Mouse (Mus musculus) c-Kit-positive CD71-positive TER-119-positive erythroid progenitor cells, embryonic 14.5 days (primary cell): ENCODE measurements at regions not wholly inside any gene's neighbourhood (a gene's known extent, or its start where the extent isn't known, plus 50 kb on each side); places are given as distances from the start of the nearest gene placed in this dataset.

Experiments
- DNase-seq: peaks from one replicate; pipeline ENCODE4 v3.0.0-alpha.2; 2013; ENCODE audit warnings: low spot score

GRCm38 (mm10) chr7:115076781-115077180, 333.3 kb downstream of the Insc start:
- no peak for DNase-seq

- DNase-seq = no peak
These were observed 341.4 kb downstream of the Insc start for GRCm38 (mm10) chr7:115084711-115085380.

- no peak for DNase-seq
These were observed 343.3 kb downstream of the Insc start for GRCm38 (mm10) chr7:115086542-115087448.

GRCm38 (mm10) chr7:115092481-115093050, 349.1 kb downstream of the Insc start:
- DNase-seq = no peak

- DNase-seq = no peak
These were observed 362.5 kb downstream of the Insc start for GRCm38 (mm10) chr7:115106041-115106440.

GRCm38 (mm10) chr7:115112282-115112681, 368.8 kb downstream of the Insc start:
- no peak for DNase-seq

GRCm38 (mm10) chr7:115123283-115123682, 379.8 kb downstream of the Insc start:
- no peak for DNase-seq

GRCm38 (mm10) chr7:115129001-115129400, 385.5 kb downstream of the Insc start:
- DNase-seq = no peak

- no peak for DNase-seq
These were observed 387.9 kb downstream of the Insc start for GRCm38 (mm10) chr7:115131259-115131969.

- DNase-seq = no peak
These were observed 388.6 kb downstream of the Insc start for GRCm38 (mm10) chr7:115131970-115132551.

- DNase-seq = no peak
These were observed 389.1 kb downstream of the Insc start for GRCm38 (mm10) chr7:115132595-115132994.

GRCm38 (mm10) chr7:115134926-115135575, 391.6 kb downstream of the Insc start:
- DNase-seq = no peak

- DNase-seq = no peak
These were observed 396.8 kb downstream of the Insc start for GRCm38 (mm10) chr7:115140286-115140685.

- no peak for DNase-seq
These were observed 398.7 kb downstream of the Insc start for GRCm38 (mm10) chr7:115142163-115142562.

GRCm38 (mm10) chr7:115144947-115145346, 401.5 kb downstream of the Insc start:
- no peak for DNase-seq

GRCm38 (mm10) chr7:115147352-115147977, 404.0 kb downstream of the Insc start:
- DNase-seq = no peak

- no peak for DNase-seq
These were observed 409.8 kb downstream of the Insc start for GRCm38 (mm10) chr7:115153291-115153690.

GRCm38 (mm10) chr7:115153764-115154509, 410.4 kb downstream of the Insc start:
- DNase-seq = no peak

GRCm38 (mm10) chr7:115170023-115170422, 426.5 kb downstream of the Insc start:
- DNase-seq = no peak

GRCm38 (mm10) chr7:115170439-115170838, 426.9 kb downstream of the Insc start:
- no peak for DNase-seq
